Mouse (Mus musculus) kidney, adult 2 months (tissue): ENCODE results near the gene Skint9.

Source experiments
- CTCF ChIP-seq: fragments of 200-500 bp; conservative IDR thresholded peaks from 2 replicates; pipeline ENCODE4 v1.5.1; 2011; ENCODE audit warnings: low read depth, mild to moderate bottlenecking, control low read depth, low read length, moderate library complexity, mixed read lengths; ENCODE audit not compliant: insufficient read depth, insufficient read length
- POLR2A ChIP-seq: fragments of 200-500 bp; IDR thresholded peaks from one replicate; pipeline ENCODE4 v1.6.1; 2011; ENCODE audit warnings: low read depth, low read length, control low read depth

DNA sequence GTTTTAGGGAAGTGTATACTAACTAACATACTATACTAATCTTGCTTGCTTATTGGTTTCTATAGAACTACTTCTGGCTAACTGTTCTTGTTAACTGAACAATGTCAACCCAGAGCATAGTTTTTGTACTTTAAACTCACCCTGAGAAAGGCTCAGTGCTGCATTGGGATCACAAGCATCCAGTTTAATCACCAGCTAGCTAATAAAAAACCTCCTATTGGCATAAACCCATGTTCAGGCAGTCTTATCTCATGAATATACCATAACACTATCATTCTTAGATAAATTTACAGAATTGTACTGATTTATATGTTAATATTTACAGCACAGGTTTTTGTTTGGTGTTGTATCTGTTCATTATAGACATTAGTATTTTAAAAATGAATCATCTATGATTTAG lies 1.6 kb downstream of the Skint9 start:
- TF ChIP-seq CTCF, result no peak
- no peak for TF ChIP-seq POLR2A
